ENCODE assay signal across 28 mouse cellular contexts in genomic region chr2:164383656-164384399, GRCm38 (mm10). TPM values are rescaled to one million over a fixed set of nuclear protein-coding genes. Genes with fewer than 3 reads are reported as not detected.
A peak's percentile ranks its signal among the peaks of the same experiment; 100 is the strongest.
DNase-seq lines count a peak whose midpoint lies in the region; ATAC-seq and TF ChIP-seq lines count a peak whose summit lies in the region.
"Had no signal": no experiment of that assay in that cellular context is flagged by ENCODE, and none has a peak within 500 bp of the region (broad histone marks: within the 10 kb centered on the region; RNA-seq: fewer than 3 reads in every experiment).

No protein-coding gene starts in this region.

- no peak overlapping the region for H3K27ac ChIP-seq in lung, embryonic 14.5 days (ENCODE audit: low read depth)
- peak overlapping the region; percentile 65 for H3K27ac ChIP-seq in bone marrow, adult 2 months (ENCODE audit: control insufficient read depth, insufficient read depth, low read depth, low read length, poor library complexity)
- H3K27ac ChIP-seq: forebrain, embryonic 10.5 days; liver, embryonic 13.5 days; stomach, embryonic 15.5 days had no signal

- no peak for TF ChIP-seq POLR2A in bone marrow, adult 2 months (IDR thresholded peaks at IDR 0.05; ENCODE audit: borderline replicate concordance, control insufficient read depth, low read depth, low read length)

- peaks cover 12% of the 10 kb centered on the region for H3K4me1 ChIP-seq in lung, embryonic 14.5 days (ENCODE audit: insufficient read depth)
- H3K4me1 ChIP-seq in bone marrow, adult 2 months (ENCODE audit: control insufficient read depth, insufficient read depth, low read length): peaks cover 2% of the 10 kb centered on the region; the same call in 1 of the 2 replicates
- H3K4me1 ChIP-seq: liver, embryonic 13.5 days had no signal

- no peak overlapping the region for H3K4me3 ChIP-seq in lung, embryonic 14.5 days (ENCODE audit: low read depth, low read length)
- H3K4me3 ChIP-seq in bone marrow, adult 2 months (replicated peaks; ENCODE audit: control insufficient read depth, low read depth, low read length): no peak overlapping the region
- H3K4me3 ChIP-seq: forebrain, embryonic 10.5 days; liver, embryonic 13.5 days; stomach, embryonic 15.5 days had no signal

- no peak for ATAC-seq in lung, embryonic 14.5 days (ENCODE audit: insufficient read depth)
- ATAC-seq in monocyte, adult 5-6 weeks (replicated peaks; ENCODE audit: insufficient number of reproducible peaks, low FRiP score, low TSS enrichment, poor library complexity, severe bottlenecking): no peak
- ATAC-seq: forebrain, postnatal 0 days; hindbrain, embryonic 16.5 days; intestine, embryonic 16.5 days had no signal

- H3K4me2 ChIP-seq in lung, embryonic 14.5 days: no peak overlapping the region
- H3K4me2 ChIP-seq: liver, embryonic 13.5 days; stomach, embryonic 15.5 days had no signal

- TF ChIP-seq CTCF in lung, embryonic 14.5 days (IDR thresholded peaks at IDR 0.05; ENCODE audit: low read depth): no peak
- no peak for TF ChIP-seq CTCF in bone marrow, adult 2 months (IDR thresholded peaks at IDR 0.05; ENCODE audit: control insufficient read depth, insufficient read depth, low read length)

- no peaks in the 10 kb centered on the region for H3K27me3 ChIP-seq in lung, embryonic 14.5 days (ENCODE audit: insufficient read depth, low read length)

- H3K9me3 ChIP-seq in lung, embryonic 14.5 days (ENCODE audit: low read depth, low read length): no peaks in the 10 kb centered on the region
- H3K9me3 ChIP-seq: forebrain, embryonic 10.5 days; liver, embryonic 13.5 days; stomach, embryonic 15.5 days had no signal

- no peak overlapping the region for H3K9ac ChIP-seq in lung, embryonic 14.5 days
- H3K9ac ChIP-seq: forebrain, postnatal 0 days; liver, embryonic 13.5 days; stomach, embryonic 15.5 days had no signal

- 43% methylated on average over 11 of the region's 11 CpGs for WGBS in lung, embryonic 14.5 days
- WGBS in bone marrow, adult 2 months: 22% methylated on average over 11 of the region's 11 CpGs

- peak; percentile 48 for DNase-seq in lung, embryonic 14.5 days
- DNase-seq in lung, postnatal 14 days: no peak
- DNase-seq in MN1 (ENCODE audit: low spot score): peak; percentile 27
- no peak for DNase-seq in layer of hippocampus, adult 11-12 months (ENCODE audit: low spot score)
- DNase-seq in gastrocnemius, adult 8-10 months (ENCODE audit: low spot score in 2 of 2): no peak
- DNase-seq: cerebellum, postnatal 10 days; forebrain, postnatal 0 days; heart, adult 18-20 months; kidney, postnatal 36 days; liver, embryonic 13.5 days; lung, postnatal 10 days; retina, postnatal 1 day had no signal

- no peaks in the 10 kb centered on the region for H3K36me3 ChIP-seq in lung, embryonic 14.5 days (ENCODE audit: insufficient read depth)
- H3K36me3 ChIP-seq: forebrain, embryonic 10.5 days; liver, embryonic 13.5 days; stomach, embryonic 15.5 days had no signal

RNA-seq across cellular contexts. Expression of gene Slpi, which starts 5.1 kb away (rescaled TPM):
- 0.73 and 0.86 TPM in 2 replicates for polyA plus RNA-seq in lung, embryonic 14.5 days (2014; fragmentation: Nextera tagmentation; extraction: Ambion mirVana)
- polyA plus RNA-seq in bone marrow, adult 2 months (2011; ENCODE audit: insufficient read depth, insufficient read length, low replicate concordance, missing spikeins): 48.8 and 108 TPM in 2 replicates
- 7.4 to 25.2 TPM (median 20.6 TPM) in 3 replicates for total RNA-seq in monocyte, adult 5-6 weeks (2017)
- under 1 TPM in 1 of 4 experiments, not detected in 3; 0.67 TPM for total RNA-seq in gastrocnemius, adult 8-10 months (2022)
- total RNA-seq: forebrain, postnatal 0 days; MEL; midbrain, postnatal 0 days had no signal
- polyA plus RNA-seq: kidney, embryonic 14.5 days had no signal

RNA-seq across cellular contexts. Expression of gene Rbpjl, which starts 19.1 kb away (rescaled TPM):
- 4.9 and 5.1 TPM in 2 replicates for polyA plus RNA-seq in lung, embryonic 14.5 days (2014; fragmentation: Nextera tagmentation; extraction: Ambion mirVana)
- not detected in 2 replicates for polyA plus RNA-seq in bone marrow, adult 2 months (2011; ENCODE audit: insufficient read depth, insufficient read length, low replicate concordance, missing spikeins)
- not detected in 3 replicates for total RNA-seq in monocyte, adult 5-6 weeks (2017)
- not detected for total RNA-seq in gastrocnemius, adult 8-10 months (2022)
- total RNA-seq: forebrain, postnatal 0 days; gastrocnemius, adult 18-20 months; heart, adult 18-20 months; hematopoietic stem cell, adult 5-6 weeks; MEL had no signal
- polyA plus RNA-seq: forebrain, embryonic 10.5 days; kidney, embryonic 14.5 days; thymus, postnatal 0 days had no signal

RNA-seq across cellular contexts. Expression of gene Matn4, which starts 21.1 kb away (rescaled TPM):
- polyA plus RNA-seq in lung, embryonic 14.5 days (2014; fragmentation: Nextera tagmentation; extraction: Ambion mirVana): 5.5 and 6.7 TPM in 2 replicates
- polyA plus RNA-seq in bone marrow, adult 2 months (2011; ENCODE audit: insufficient read depth, insufficient read length, low replicate concordance, missing spikeins): 0.86 and 1.2 TPM in 2 replicates
- total RNA-seq in monocyte, adult 5-6 weeks (2017): not detected in 3 replicates
- total RNA-seq in gastrocnemius, adult 8-10 months (2022): under 1 TPM; 0.27 to 0.99 (median 0.44) TPM
- total RNA-seq: CH12.LX; hematopoietic stem cell, adult 5-6 weeks; MEL had no signal
- polyA plus RNA-seq: forebrain, embryonic 10.5 days had no signal

RNA-seq across cellular contexts. Expression of gene Svs5, which starts 51.3 kb away (rescaled TPM):
- not detected in 2 replicates for polyA plus RNA-seq in lung, embryonic 14.5 days (2014; fragmentation: Nextera tagmentation; extraction: Ambion mirVana)
- not detected in 2 replicates for polyA plus RNA-seq in bone marrow, adult 2 months (2011; ENCODE audit: insufficient read depth, insufficient read length, low replicate concordance, missing spikeins)
- not detected in 3 replicates for total RNA-seq in monocyte, adult 5-6 weeks (2017)
- not detected for total RNA-seq in gastrocnemius, adult 8-10 months (2022)
- total RNA-seq: CH12.LX; forebrain, postnatal 0 days; gastrocnemius, adult 18-20 months; heart, adult 18-20 months; hematopoietic stem cell, adult 5-6 weeks; layer of hippocampus, postnatal 10 days; MEL; midbrain, postnatal 0 days had no signal
- polyA plus RNA-seq: forebrain, embryonic 10.5 days; forebrain, postnatal 0 days; heart, embryonic 14.5 days; hindbrain, embryonic 16.5 days; intestine, embryonic 16.5 days; kidney, embryonic 14.5 days; limb, embryonic 11.5 days; liver, embryonic 13.5 days; midbrain, postnatal 0 days; stomach, embryonic 15.5 days; thymus, postnatal 0 days had no signal

RNA-seq across cellular contexts. Expression of gene Sdc4, which starts 59.9 kb away (rescaled TPM):
- polyA plus RNA-seq in lung, embryonic 14.5 days (2014; fragmentation: Nextera tagmentation; extraction: Ambion mirVana): 101 and 103 TPM in 2 replicates
- polyA plus RNA-seq in bone marrow, adult 2 months (2011; ENCODE audit: insufficient read depth, insufficient read length, low replicate concordance, missing spikeins): 12.6 and 22.1 TPM in 2 replicates
- total RNA-seq in monocyte, adult 5-6 weeks (2017): 14.1 to 26.0 TPM (median 16.6 TPM) in 3 replicates
- total RNA-seq in gastrocnemius, adult 8-10 months (2022): 10 to 100 TPM; 23.9 to 58.8 (median 34.1) TPM
- total RNA-seq: MEL had no signal

Comparison
In these comparisons a context has a peak if more than half of its experiments do, and no peak if none do; other contexts are left out.
1. DNase-seq: peak in lung, embryonic 14.5 days (single experiment) and MN1 (single experiment); none in lung, postnatal 14 days (single experiment), layer of hippocampus, adult 11-12 months (single experiment) and gastrocnemius, adult 8-10 months (0 of 2).